9 mouse cellular contexts compared by ENCODE assay signal in genomic region chr12:111088186-111088585, GRCm38 (mm10). TPM values are rescaled to one million over a fixed set of nuclear protein-coding genes. Genes with fewer than 3 reads are reported as not detected.
DNase-seq lines count a peak whose midpoint lies in the region; ATAC-seq lines count a peak whose summit lies in the region.
"Had no signal": no experiment of that assay in that cellular context is flagged by ENCODE, and none has a peak within 500 bp of the region (broad histone marks: within the 10 kb centered on the region; RNA-seq: fewer than 3 reads in every experiment).

No protein-coding gene starts in this region.

- 25% methylated on average over 5 of the region's 5 CpGs for WGBS in liver, embryonic 12.5 days (ENCODE audit: insufficient replicate concordance)
- 35% methylated on average over 5 of the region's 5 CpGs for WGBS in hindbrain, embryonic 14.5 days
- WGBS in midbrain, embryonic 12.5 days: 34% methylated on average over 5 of the region's 5 CpGs

- no peak overlapping the region for H3K4me2 ChIP-seq in liver, embryonic 12.5 days
- no peak overlapping the region for H3K4me2 ChIP-seq in hindbrain, embryonic 14.5 days (replicated peaks)
- H3K4me2 ChIP-seq in midbrain, embryonic 12.5 days (replicated peaks): no peak overlapping the region

- peaks cover 35% of the 10 kb centered on the region for H3K4me1 ChIP-seq in liver, embryonic 12.5 days
- H3K4me1 ChIP-seq in hindbrain, embryonic 14.5 days (replicated peaks; ENCODE audit: control insufficient read depth, insufficient read depth, low read length): peaks cover 11% of the 10 kb centered on the region; the same call in 1 of the 2 replicates
- H3K4me1 ChIP-seq in midbrain, embryonic 12.5 days: peaks cover 15% of the 10 kb centered on the region

- peaks cover 47% of the 10 kb centered on the region for H3K36me3 ChIP-seq in liver, embryonic 12.5 days
- 0 out of 2 replicates have a peak, but pooled peaks cover 4% of the 10 kb centered on the region for H3K36me3 ChIP-seq in hindbrain, embryonic 14.5 days (replicated peaks; ENCODE audit: control insufficient read depth, insufficient read depth)
- H3K36me3 ChIP-seq in midbrain, embryonic 12.5 days: peaks cover 11% of the 10 kb centered on the region

- H3K27me3 ChIP-seq in liver, embryonic 12.5 days (replicated peaks): no peaks in the 10 kb centered on the region
- no peaks in the 10 kb centered on the region for H3K27me3 ChIP-seq in hindbrain, embryonic 14.5 days (ENCODE audit: control insufficient read depth, insufficient read depth, low read length)
- H3K27me3 ChIP-seq in midbrain, embryonic 12.5 days: no peaks in the 10 kb centered on the region

- H3K9ac ChIP-seq in liver, embryonic 12.5 days: no peak overlapping the region
- no peak overlapping the region for H3K9ac ChIP-seq in hindbrain, embryonic 14.5 days
- H3K9ac ChIP-seq in midbrain, embryonic 12.5 days (replicated peaks): no peak overlapping the region

- ATAC-seq in liver, embryonic 12.5 days: no peak
- no peak for ATAC-seq in hindbrain, embryonic 14.5 days (ENCODE audit: low FRiP score)
- no peak for ATAC-seq in midbrain, embryonic 12.5 days (ENCODE audit: low FRiP score, low read depth)

- peak; percentile 73 for DNase-seq in liver
- DNase-seq in c-Kit-positive CD71-negative TER-119-negative erythroid progenitor cells, embryonic 14.5 days (ENCODE audit: low read depth): peak; percentile 82
- peak; percentile 80 for DNase-seq in fibroblast of lung, adult 2 months (ENCODE audit: low read depth)
- peak; percentile 92 for DNase-seq in hindbrain, embryonic 14.5 days (ENCODE audit: low spot score)
- peak; percentile 48 for DNase-seq in left cerebral cortex, adult 8-10 months (ENCODE audit: low spot score in 2 of 2)
- peak; percentile 66 to 86 for DNase-seq in spleen, postnatal 4 days (ENCODE audit: low spot score in 2 of 2)

- no peaks in the 10 kb centered on the region for H3K9me3 ChIP-seq in liver, embryonic 12.5 days (replicated peaks)
- H3K9me3 ChIP-seq in hindbrain, embryonic 14.5 days (ENCODE audit: control insufficient read depth, low read length): no peaks in the 10 kb centered on the region
- H3K9me3 ChIP-seq in midbrain, embryonic 12.5 days: no peaks in the 10 kb centered on the region

- no peak overlapping the region for H3K27ac ChIP-seq in liver, embryonic 12.5 days
- H3K27ac ChIP-seq in hindbrain, embryonic 14.5 days: no peak overlapping the region; the same call in 1 of the 2 replicates
- H3K27ac ChIP-seq in midbrain, embryonic 12.5 days (replicated peaks): 0 out of 2 replicates have a peak overlapping the region, but pooled peaks have one; percentile 31

- no peak overlapping the region for H3K4me3 ChIP-seq in liver, embryonic 12.5 days
- H3K4me3 ChIP-seq in hindbrain, embryonic 14.5 days (replicated peaks; ENCODE audit: low read length): no peak overlapping the region
- H3K4me3 ChIP-seq in midbrain, embryonic 12.5 days: no peak overlapping the region
- H3K4me3 ChIP-seq: erythroblast, embryonic 14.5 days had no signal

RNA-seq across cellular contexts. Expression of gene Rcor1, which starts 49.0 kb away (rescaled TPM):
- polyA plus RNA-seq in liver, embryonic 12.5 days (2016; fragmentation: Nextera tagmentation; extraction: Ambion mirVana): 8.5 and 10.4 TPM in 2 replicates
- polyA plus RNA-seq in hindbrain, embryonic 14.5 days (2014; fragmentation: Nextera tagmentation; extraction: Ambion mirVana): 6.6 and 6.8 TPM in 2 replicates
- 10 to 100 TPM; 13.0 to 15.2 (median 14.2) TPM for total RNA-seq in left cerebral cortex, adult 8-10 months (2022)
- polyA plus RNA-seq in midbrain, embryonic 12.5 days (2016; fragmentation: Nextera tagmentation; extraction: Ambion mirVana): 8.4 and 8.5 TPM in 2 replicates
